Mouse (Mus musculus) left cerebral cortex, adult 11 months (tissue): ENCODE results near the gene Gm7145.
"Not testable (repeated sequence)": the region's sequence is repeated elsewhere in the genome, so short reads cannot be mapped to it uniquely, and the experiment has no call there.

Experiments
- DNase-seq: peaks from one replicate; pipeline ENCODE4 v3.0.0; 2022; ENCODE audit warnings: low spot score

Gm7145 gene

DNA sequence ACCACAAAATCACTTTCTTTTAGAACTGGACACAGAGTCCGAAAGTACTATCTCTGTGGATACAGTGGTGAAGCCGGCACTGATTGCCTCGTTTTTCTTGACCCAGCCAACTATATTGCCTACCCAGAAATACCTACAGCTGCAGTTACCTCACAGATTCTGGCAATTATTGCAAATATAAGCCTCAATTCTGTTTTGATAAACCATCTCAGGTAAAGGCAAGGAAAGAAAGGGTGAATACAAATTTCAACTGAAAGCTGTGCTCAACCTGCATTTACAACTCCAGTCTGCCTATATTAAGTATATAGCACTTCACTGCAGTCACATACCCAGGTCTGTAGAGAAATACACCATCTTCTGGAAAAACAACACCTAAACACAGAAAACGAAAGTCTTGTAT lies at the start of gene Gm7145:
Gm7145 (plus strand) TSS at position 301 of the 400 bp plus-strand sequence.
- no peak for DNase-seq

DNA sequence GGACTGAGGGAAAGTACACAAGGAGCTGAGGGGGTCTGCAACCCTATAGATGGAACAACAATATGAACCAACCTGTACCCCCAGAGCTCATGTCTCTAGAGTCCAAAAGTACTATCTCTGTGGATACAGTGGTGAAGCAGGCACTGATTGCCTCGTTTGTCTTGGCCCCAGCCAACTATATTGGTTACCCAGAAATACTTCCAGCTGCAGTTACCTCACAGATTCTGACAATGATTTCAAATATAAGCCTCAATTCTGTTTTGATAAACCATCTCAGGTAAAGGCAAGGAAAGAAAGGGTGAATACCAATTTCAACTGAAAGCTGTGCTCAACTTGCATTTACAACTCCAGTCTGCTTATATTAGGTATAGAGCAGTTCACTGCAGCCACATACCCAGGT lies 38.0 kb upstream of the Gm7145 start, which contains the start of gene Gm28168:
Gm28168 (plus strand) TSS at position 301 of the 400 bp plus-strand sequence.
- DNase-seq: not testable (repeated sequence)

GRCm38 (mm10) chr1:118003876-118004275 lies 38.1 kb downstream of the Gm7145 start:
- DNase-seq: not testable (repeated sequence)

GRCm38 (mm10) chr1:118012736-118013135 lies 47.0 kb downstream of the Gm7145 start:
- DNase-seq: not testable (repeated sequence)
